Mouse (Mus musculus) gonadal fat pad, adult 2 months (tissue): ENCODE results near the gene Tll2. TPM values are rescaled to one million over a fixed set of nuclear protein-coding genes. Genes with fewer than 3 reads are reported as not detected.

ENCODE experiments used
- polyA plus RNA-seq: library from polyadenylated mRNA; depleted of rRNA; stranded (reverse); fragments of >200 nt; gene quantifications from 2 replicates; pipeline ENCODE4 v1.2.3, GENCODE M21; 2012; rRNA removed

Tll2 gene
- polyA plus RNA-seq, 1 experiment, result 0.42 TPM

Other genes starting within 250 kb of the Tll2 start
- 12.1 and 19.6 TPM in 2 replicates for gene Blnk, start 212.3 kb downstream of the Tll2 start, polyA plus RNA-seq
- gene Dntt, start 177.6 kb downstream of the Tll2 start, polyA plus RNA-seq, result 0.14 TPM in 1 of 2 replicates, not detected in the other
- gene Opalin, start 129.7 kb downstream of the Tll2 start, polyA plus RNA-seq, result not detected in 2 replicates
- 80.5 and 107 TPM in 2 replicates for gene Tm9sf3, start 57.2 kb upstream of the Tll2 start, polyA plus RNA-seq
- gene Pik3ap1, start 178.3 kb upstream of the Tll2 start, polyA plus RNA-seq, result 5.6 and 5.9 TPM in 2 replicates